Mouse (Mus musculus) heart, postnatal 0 days (tissue): Measurements from ENCODE around the gene Armc10.

ENCODE experiments used
- CTCF ChIP-seq: IDR thresholded peaks from 2 replicates; pipeline ENCODE4 v1.5.1; 2016; ENCODE audit warnings: antibody characterized with exemption, control low read depth, low read depth
- EP300 ChIP-seq: IDR thresholded peaks from 2 replicates; pipeline ENCODE4 v1.6.1; 2016; ENCODE audit warnings: antibody characterized with exemption, low read depth

DNA sequence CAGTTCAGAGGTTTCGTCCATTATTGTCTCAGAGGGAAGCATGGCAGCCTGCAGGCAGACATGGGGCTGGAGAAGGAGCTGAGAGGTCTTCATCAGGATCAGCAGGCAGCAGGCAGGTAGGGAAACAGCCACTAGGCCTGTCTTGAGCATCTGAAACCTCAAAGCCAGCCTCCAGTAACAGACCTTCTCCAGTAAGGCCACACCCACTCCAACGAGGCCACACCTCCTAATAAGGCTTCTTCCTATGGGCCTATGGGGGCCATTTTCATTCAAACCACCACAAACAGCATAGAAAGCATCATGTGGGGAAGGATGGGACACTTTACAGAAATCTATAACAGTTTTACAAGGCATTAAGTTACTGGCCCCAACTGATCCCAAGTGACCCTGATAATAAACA, 5.1 kb downstream of the Armc10 start:
- no peak for TF ChIP-seq CTCF
- TF ChIP-seq EP300, result no peak
